Mouse (Mus musculus): ENCODE results near the gene Defa20.
"Not testable (repeated sequence)": the region's sequence is repeated elsewhere in the genome, so short reads cannot be mapped to it uniquely, and the experiment has no call there.

GRCm38 (mm10) chr8:21508958-21509357, at the start of gene Defa20:
- TF ChIP-seq POLR2A (IDR thresholded peaks at IDR 0.05; ENCODE audit: low read depth, low read length); CTCF (IDR thresholded peaks at IDR 0.05; ENCODE audit: extremely low read depth, insufficient read depth, insufficient read length, insufficient replicate concordance): not testable (repeated sequence)
